Mouse (Mus musculus) liver, embryonic 14.5 days (tissue): ENCODE results near the gene Ap1m1.

ENCODE experiments used
- CTCF ChIP-seq: IDR thresholded peaks from 2 replicates; pipeline ENCODE4 v1.5.1; 2016; ENCODE audit warnings: antibody characterized with exemption, low read depth, control low read depth
- EP300 ChIP-seq: IDR thresholded peaks from 2 replicates; pipeline ENCODE4 v1.6.1; 2016; ENCODE audit warnings: antibody characterized with exemption, low read depth

- TF ChIP-seq CTCF (no peak), EP300 (no peak)
Observed at GRCm38 (mm10) chr8:72262756-72263155, 22.9 kb downstream of the Ap1m1 start.
